Mouse (Mus musculus) stomach, embryonic 16.5 days (tissue): Measurements from ENCODE around the gene Klrb1f. TPM values are rescaled to one million over a fixed set of nuclear protein-coding genes. Genes with fewer than 3 reads are reported as not detected.
"Not testable (repeated sequence)": the region's sequence is repeated elsewhere in the genome, so short reads cannot be mapped to it uniquely, and the experiment has no call there.

Experiments
- ATAC-seq: fragments of 200-750 bp; cut with Nextera tagmentation; 2 replicates; pipeline ENCODE4 v1.8.0; 2017; ENCODE audit warnings: moderate number of reproducible peaks, moderate TSS enrichment; ENCODE audit not compliant: insufficient read depth, low FRiP score
- H3K27ac ChIP-seq: fragments of 300-500 bp; sonication (generic); 2 replicates; pipeline ENCODE4 v1.5.1; 2014; ENCODE audit warnings: low read length
- H3K27me3 ChIP-seq: fragments of 300-500 bp; sonication (generic); 2 replicates; pipeline ENCODE4 v1.6.1; 2014; ENCODE audit warnings: low read length, control low read depth, mixed read lengths; ENCODE audit not compliant: control insufficient read depth, insufficient read depth
- H3K36me3 ChIP-seq: fragments of 300-500 bp; sonication (generic); 2 replicates; pipeline ENCODE4 v1.6.1; 2014; ENCODE audit warnings: low read length; ENCODE audit not compliant: control insufficient read depth, insufficient read depth
- H3K4me1 ChIP-seq: fragments of 300-500 bp; sonication (generic); 2 replicates; pipeline ENCODE4 v1.6.1; 2014; ENCODE audit warnings: low read length, control low read depth, mixed read lengths; ENCODE audit not compliant: control insufficient read depth, insufficient read depth
- H3K4me2 ChIP-seq: fragments of 300-500 bp; sonication (generic); 2 replicates; pipeline ENCODE4 v1.6.1; 2014; ENCODE audit warnings: low read depth, low read length, mixed read lengths
- H3K4me3 ChIP-seq: fragments of 300-500 bp; sonication (generic); replicated peaks from 2 replicates; pipeline ENCODE4 v1.5.1; 2014; ENCODE audit warnings: mild to moderate bottlenecking, low read length
- H3K9ac ChIP-seq: fragments of 300-500 bp; sonication (generic); 2 replicates; pipeline ENCODE4 v1.6.1; 2014; ENCODE audit warnings: low read length
- H3K9me3 ChIP-seq: fragments of 300-500 bp; sonication (generic); replicated peaks from 2 replicates; pipeline ENCODE4 v1.6.1; 2016; ENCODE audit warnings: low read length, control low read depth; ENCODE audit not compliant: control insufficient read depth
- WGBS: fragments of 180-500 bp; shearing (Covaris S2); extraction: QIAGEN DNeasy Blood & Tissue Kit; methylation state at CpG from one replicate; pipeline ENCODE4 v1.1.7; 2014; 5-methylcytosine and 5-hydroxymethylcytosine counted together
- polyA plus RNA-seq: library from polyadenylated mRNA; unstranded; fragments of >200 nt; fragmentation: Nextera tagmentation; extraction: Ambion mirVana; gene quantifications from 2 replicates; pipeline ENCODE4 v1.2.1, GENCODE M21; 2015

The Klrb1f gene
- polyA plus RNA-seq, 1 experiment from 2014 or later = 0.48 TPM

- Histone ChIP-seq H3K4me3 (no peak overlapping the region), H3K9ac (no peak overlapping the region), H3K36me3 (no peaks in the 10 kb centered on the region), H3K27me3 (no peaks in the 10 kb centered on the region), H3K9me3 (no peaks in the 10 kb centered on the region), H3K4me2 (no peak overlapping the region), H3K4me1 (0 out of 2 replicates have a peak, but pooled peaks cover 2% of the 10 kb centered on the region), H3K27ac (no peak overlapping the region)
- WGBS = 37% methylated on average over 1 of the region's 1 CpGs
- no peak for ATAC-seq
Observed at GRCm38 (mm10) chr6:129097929-129098328, 52.2 kb downstream of the Klrb1f start.

GRCm38 (mm10) chr6:129100794-129101193 is 55.1 kb downstream of the Klrb1f start, which contains the start of gene Clec2e:
Gene Clec2e (minus strand): TSS chr6:129100913.
- H3K4me1 ChIP-seq, H3K36me3 ChIP-seq, H3K27ac ChIP-seq, H3K4me2 ChIP-seq, H3K9ac ChIP-seq, H3K4me3 ChIP-seq, H3K27me3 ChIP-seq, ATAC-seq, H3K9me3 ChIP-seq: not testable (repeated sequence)
- 41% methylated on average over 1 of the region's 1 CpGs for WGBS

GRCm38 (mm10) chr6:129101604-129102003 is 55.9 kb downstream of the Klrb1f start:
- Histone ChIP-seq H3K9ac (no peak overlapping the region), H3K9me3 (no peaks in the 10 kb centered on the region), H3K4me3 (no peak overlapping the region), H3K27me3 (no peaks in the 10 kb centered on the region), H3K4me2 (no peak overlapping the region), H3K27ac (no peak overlapping the region), H3K4me1 (0 out of 2 replicates have a peak, but pooled peaks cover 3% of the 10 kb centered on the region), H3K36me3 (no peaks in the 10 kb centered on the region)
- ATAC-seq = no peak
- 71% methylated on average over 1 of the region's 1 CpGs for WGBS

GRCm38 (mm10) chr6:129102858-129103555 is 57.3 kb downstream of the Klrb1f start:
- Histone ChIP-seq H3K27ac (peak overlapping the region; percentile 58), H3K36me3 (no peaks in the 10 kb centered on the region), H3K27me3 (no peaks in the 10 kb centered on the region), H3K4me1 (0 out of 2 replicates have a peak, but pooled peaks cover 3% of the 10 kb centered on the region), H3K9me3 (no peaks in the 10 kb centered on the region), H3K9ac (no peak overlapping the region), H3K4me2 (no peak overlapping the region), H3K4me3 (no peak overlapping the region)
- no peak for ATAC-seq
- 78% methylated on average over 4 of the region's 4 CpGs for WGBS

Other genes starting within 250 kb of the Klrb1f start
- gene Gm44511, start 219.6 kb upstream of the Klrb1f start, polyA plus RNA-seq = 0.44 TPM in 1 of 2 replicates, not detected in the other
- gene Klrb1b, start 219.6 kb upstream of the Klrb1f start, polyA plus RNA-seq = 0.56 and 0.81 TPM in 2 replicates
- 0.17 and 0.25 TPM in 2 replicates for gene Clec2i, start 158.3 kb upstream of the Klrb1f start, polyA plus RNA-seq
- gene BC035044, start 154.8 kb upstream of the Klrb1f start, polyA plus RNA-seq = 1.5 and 2.1 TPM in 2 replicates
- gene Clec2g, start 111.5 kb upstream of the Klrb1f start, polyA plus RNA-seq = 0.92 and 2.0 TPM in 2 replicates
- 2.0 and 2.4 TPM in 2 replicates for gene Clec2e, start 55.0 kb downstream of the Klrb1f start, polyA plus RNA-seq
- 0.72 and 0.81 TPM in 2 replicates for gene Clec2d, start 134.7 kb downstream of the Klrb1f start, polyA plus RNA-seq
- 0.20 and 0.48 TPM in 2 replicates for gene Cd69, start 229.5 kb downstream of the Klrb1f start, polyA plus RNA-seq